ENCODE assay signal across 32 mouse cellular contexts in the genomic region with DNA sequence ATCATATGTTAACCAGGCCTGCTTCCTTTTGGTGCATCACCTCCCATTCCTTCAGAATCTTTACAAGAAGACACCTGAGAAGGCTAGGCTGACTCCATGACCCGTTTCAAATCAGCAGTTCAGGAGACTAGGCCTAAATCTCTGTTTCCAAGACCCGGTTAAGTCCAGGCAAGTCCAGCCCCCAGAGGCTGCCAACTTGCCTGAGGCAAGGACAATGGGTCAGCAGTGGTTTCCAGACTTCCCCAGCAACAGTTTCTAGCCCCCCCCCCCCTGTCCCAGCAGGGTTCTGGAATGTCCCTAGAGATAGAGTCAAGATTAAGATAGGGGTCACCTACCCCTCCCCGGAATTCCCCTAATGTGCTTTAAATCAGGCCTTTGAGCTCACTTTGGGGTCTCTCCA. TPM values are rescaled to one million over a fixed set of nuclear protein-coding genes. Genes with fewer than 3 reads are reported as not detected.
"Had no signal": no experiment of that assay in that cellular context is flagged by ENCODE, and none has a peak within 500 bp of the region (broad histone marks: within the 10 kb centered on the region; RNA-seq: fewer than 3 reads in every experiment).

No protein-coding gene starts in this region.

- ATAC-seq: hindbrain, embryonic 16.5 days; inflammation-experienced regulatory T-cells, adult 6 months; intestine, embryonic 15.5 days; liver, embryonic 12.5 days had no signal

- H3K4me1 ChIP-seq: heart, embryonic 13.5 days; heart, embryonic 15.5 days; hindbrain, embryonic 10.5 days; hindbrain, embryonic 12.5 days; intestine, embryonic 15.5 days; limb, embryonic 12.5 days; liver, embryonic 12.5 days had no signal

- H3K9ac ChIP-seq: heart, embryonic 13.5 days; heart, embryonic 15.5 days; hindbrain, embryonic 12.5 days; hindbrain, embryonic 14.5 days; intestine, embryonic 15.5 days; limb, embryonic 12.5 days; liver, embryonic 12.5 days; liver, embryonic 14.5 days had no signal

- H3K27me3 ChIP-seq: heart, embryonic 13.5 days; heart, embryonic 15.5 days; hindbrain, embryonic 12.5 days; intestine, embryonic 15.5 days; limb, embryonic 12.5 days; liver, embryonic 12.5 days had no signal

- H3K4me3 ChIP-seq: gastrocnemius, adult 2 months; heart, adult 2 months; heart, embryonic 13.5 days; heart, embryonic 15.5 days; hindbrain, embryonic 10.5 days; hindbrain, embryonic 12.5 days; intestine, embryonic 15.5 days; layer of hippocampus, adult 2 months; left cerebral cortex, adult 2 months; limb, embryonic 10.5 days; limb, embryonic 12.5 days; liver, embryonic 12.5 days had no signal

- DNase-seq: gastrocnemius, adult 2 months; gastrocnemius, postnatal 10 days; gastrocnemius, postnatal 25 days; heart, adult 2 months; heart, postnatal 14 days; heart, postnatal 36 days; kidney, adult 18-20 months; kidney, adult 8-10 months; kidney, postnatal 10 days; kidney, postnatal 4 days; liver had no signal

- H3K36me3 ChIP-seq: heart, embryonic 13.5 days; heart, embryonic 15.5 days; hindbrain, embryonic 10.5 days; hindbrain, embryonic 12.5 days; intestine, embryonic 15.5 days; limb, embryonic 10.5 days; limb, embryonic 12.5 days; liver, embryonic 12.5 days had no signal

- H3K4me2 ChIP-seq: heart, embryonic 13.5 days; heart, embryonic 15.5 days; hindbrain, embryonic 12.5 days; hindbrain, embryonic 14.5 days; intestine, embryonic 15.5 days; limb, embryonic 12.5 days; liver, embryonic 12.5 days had no signal

- H3K9me3 ChIP-seq: heart, embryonic 13.5 days; heart, embryonic 15.5 days; hindbrain, embryonic 10.5 days; hindbrain, embryonic 12.5 days; intestine, embryonic 15.5 days; limb, embryonic 10.5 days; limb, embryonic 12.5 days; liver, embryonic 12.5 days had no signal

- H3K27ac ChIP-seq: gastrocnemius, adult 2 months; heart, adult 2 months; heart, embryonic 13.5 days; heart, embryonic 15.5 days; hindbrain, embryonic 10.5 days; hindbrain, embryonic 12.5 days; hindbrain, embryonic 14.5 days; intestine, embryonic 15.5 days; layer of hippocampus, adult 2 months; left cerebral cortex, adult 2 months; limb, embryonic 10.5 days; limb, embryonic 12.5 days; liver, embryonic 12.5 days; liver, embryonic 14.5 days had no signal

RNA-seq across cellular contexts. Expression of a gene that starts 22.8 kb away (rescaled TPM):
- total RNA-seq: granulocyte monocyte progenitor cell, adult 5-6 weeks; layer of hippocampus, adult 2 months; layer of hippocampus, postnatal 10 days; layer of hippocampus, postnatal 25 days; left cerebral cortex, adult 2 months; left cerebral cortex, postnatal 14 days; left cerebral cortex, postnatal 36 days had no signal
- polyA plus RNA-seq: heart, embryonic 13.5 days; heart, embryonic 15.5 days; heart, postnatal 0 days; hindbrain, embryonic 10.5 days; limb, embryonic 10.5 days; limb, embryonic 12.5 days; limb, embryonic 14.5 days; liver, embryonic 12.5 days; liver, embryonic 14.5 days had no signal
